Mouse (Mus musculus): ENCODE data around the gene Galnt7.

DNA sequence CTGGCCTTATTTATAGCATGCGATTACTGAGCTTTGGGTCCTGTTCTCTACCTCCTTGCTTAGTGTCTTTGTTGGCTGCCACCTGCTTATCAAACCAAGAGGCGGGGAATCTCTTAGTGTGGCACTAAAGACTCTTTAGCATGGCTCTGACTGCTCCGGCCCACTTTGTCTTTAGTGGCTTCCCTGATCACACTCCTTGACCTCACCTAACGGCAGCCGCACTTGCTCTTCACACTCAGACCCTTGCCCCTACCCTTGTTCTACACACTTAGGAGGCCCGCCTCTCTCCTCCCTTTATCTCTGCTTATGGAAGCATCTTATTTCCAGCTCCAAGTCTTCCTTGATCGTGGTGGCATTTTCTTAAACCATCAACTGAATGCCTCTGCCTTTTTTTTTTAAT lies 114.2 kb downstream of the Galnt7 start:
- no peak for TF ChIP-seq CTCF (IDR thresholded peaks at IDR 0.05; ENCODE audit: low read depth, low read length)
- TF ChIP-seq EP300 (IDR thresholded peaks at IDR 0.05; ENCODE audit: insufficient read depth, low read depth, low read length), result no peak

All from ES-Bruce4 (cell line).